Mouse (Mus musculus) lung, adult 2 months (tissue): Measurements from ENCODE around the gene Fam69a.

Source experiments
- CTCF ChIP-seq: fragments of 200-500 bp; IDR thresholded peaks from 2 replicates; pipeline ENCODE4 v1.5.1; 2011; ENCODE audit warnings: mild to moderate bottlenecking, low read length, control low read depth; ENCODE audit not compliant: insufficient read depth
- POLR2A ChIP-seq: fragments of 200-500 bp; IDR thresholded peaks from 2 replicates; pipeline ENCODE4 v1.6.1; 2011; ENCODE audit warnings: low read depth, mild to moderate bottlenecking, control low read depth, low read length, borderline replicate concordance; ENCODE audit errors: extremely low read depth

DNA sequence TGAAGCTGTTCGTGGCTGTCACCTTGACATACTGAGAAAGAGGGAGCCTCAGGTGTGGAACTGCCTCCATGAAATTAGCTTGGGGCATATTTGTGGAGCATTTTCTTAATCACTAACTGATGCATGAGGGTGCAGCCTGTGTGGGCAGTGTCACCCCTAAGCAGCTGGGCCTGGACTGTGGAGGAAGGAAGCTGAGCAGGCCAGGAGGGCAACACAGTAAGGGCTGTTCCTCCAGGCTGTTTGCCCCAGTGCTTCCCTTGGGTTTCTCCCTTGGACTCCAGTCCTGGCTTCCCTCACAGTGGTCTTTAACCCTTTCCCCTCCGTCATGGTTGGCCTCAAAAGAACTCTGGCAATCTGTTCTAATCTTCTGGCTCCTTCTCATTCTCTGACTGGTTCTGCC lies 13.6 kb downstream of the Fam69a start:
- TF ChIP-seq POLR2A (no peak), CTCF (no peak)
